Mouse (Mus musculus) left cerebral cortex, postnatal 14 days (tissue): ENCODE measurements around the gene Aldh1l1. TPM values are rescaled to one million over a fixed set of nuclear protein-coding genes. Genes with fewer than 3 reads are reported as not detected.
A peak's percentile ranks its signal among the peaks of the same experiment; 100 is the strongest.

Experiments
- DNase-seq, 2 experiments: peaks; one replicate each; pipeline ENCODE4 v3.0.0; 2021 to 2022; ENCODE audit warnings: low spot score in 2 of 2, mixed read lengths in 1 of 2
- intact Hi-C: fragments of 180-260 bp; cut with DNase I; formaldehyde crosslinking; loops from one replicate; pipeline ENCODE4 v1.15.1; 2025
- total RNA-seq, 2 experiments: library from RNA; stranded (reverse); gene quantifications; 2 replicates each; pipeline ENCODE4 v1.2.3; 2021

Aldh1l1 gene
- total RNA-seq, 2 experiments from 2014 or later = 61.4 to 65.8 TPM

DNA sequence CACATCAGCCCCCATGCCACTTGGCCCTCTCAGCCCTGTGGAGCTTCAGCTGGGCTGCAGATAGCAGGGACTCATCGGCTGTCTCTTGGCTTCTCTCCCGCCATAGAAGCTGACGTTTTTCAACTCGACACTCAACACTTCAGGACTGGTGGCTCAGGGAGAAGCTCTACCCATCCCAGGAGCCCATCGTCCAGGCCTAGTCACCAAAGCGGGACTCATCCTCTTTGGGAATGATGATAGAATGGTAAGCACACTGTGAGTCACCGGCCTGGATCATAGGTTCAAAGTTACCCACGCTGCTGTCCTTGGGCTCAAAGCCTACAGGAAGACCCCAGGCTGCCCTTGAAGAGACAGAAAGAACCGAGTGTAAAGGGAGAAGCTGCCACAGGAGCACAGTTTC, 78.0 kb downstream of the Aldh1l1 start:
- DNase-seq = no peak
- intact Hi-C loops = no loop called here

DNA sequence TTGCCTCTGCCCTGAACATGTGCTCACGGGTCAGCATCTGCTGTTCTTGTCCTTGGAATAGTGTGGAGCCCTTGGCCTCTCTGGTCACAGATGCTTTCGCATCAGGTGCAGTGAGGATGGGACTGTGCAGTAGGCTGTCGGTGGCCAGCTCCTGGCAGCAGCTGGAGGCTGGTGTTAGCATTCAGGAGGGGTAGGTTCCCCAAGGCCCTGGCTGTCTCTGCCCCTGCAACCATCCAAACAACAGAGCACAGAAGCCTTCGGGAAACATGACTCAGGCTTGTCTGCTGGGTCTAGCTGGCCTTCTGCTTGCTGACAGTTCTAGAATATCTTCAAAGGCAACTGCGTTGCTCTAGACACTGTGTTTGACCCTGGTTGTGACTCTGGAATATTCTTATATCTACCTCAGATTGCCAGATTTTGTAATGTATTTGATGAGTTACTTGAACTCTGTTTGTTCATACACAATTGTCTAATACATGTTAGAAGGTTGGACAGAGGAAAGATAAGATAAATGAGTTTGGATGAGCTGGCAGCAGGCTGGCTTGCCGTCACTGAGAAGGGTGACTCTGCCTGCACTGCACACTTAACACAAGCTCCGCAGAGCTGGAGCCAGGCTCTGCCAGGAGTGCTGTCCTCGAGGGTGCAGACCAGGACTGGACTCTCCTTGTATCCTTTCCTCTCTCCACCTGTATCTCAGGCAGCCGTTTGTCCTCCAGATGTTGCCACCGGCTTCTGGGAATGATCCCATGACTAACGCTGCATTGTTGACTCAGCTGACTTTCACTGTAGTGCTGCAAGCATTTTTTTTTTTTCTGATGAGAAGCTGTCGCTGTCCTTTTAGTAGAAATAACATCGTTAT, 79.4 kb downstream of the Aldh1l1 start:
- intact Hi-C loops = no loop called here
- DNase-seq = no peak

DNA sequence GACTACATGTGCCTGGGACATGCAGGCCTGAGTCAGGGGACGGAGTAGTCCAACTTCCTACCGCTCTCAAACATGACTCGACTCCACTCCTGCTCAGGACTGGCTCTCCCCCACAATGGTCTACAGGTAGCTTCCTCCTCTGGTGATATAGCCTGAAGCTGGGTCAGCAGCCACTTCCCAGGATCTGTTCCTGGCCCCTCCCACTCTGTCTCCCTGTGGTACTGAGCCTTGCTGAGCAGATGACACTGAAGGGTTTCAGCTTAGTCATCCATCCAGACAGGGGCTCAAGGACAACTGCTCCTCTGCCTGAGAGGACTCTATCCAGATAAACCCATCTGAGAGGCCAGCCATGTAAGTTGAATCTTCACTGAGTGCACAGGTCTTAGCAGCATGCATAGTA, 81.3 kb downstream of the Aldh1l1 start:
- intact Hi-C loops = no loop called here
- DNase-seq = no peak

DNA sequence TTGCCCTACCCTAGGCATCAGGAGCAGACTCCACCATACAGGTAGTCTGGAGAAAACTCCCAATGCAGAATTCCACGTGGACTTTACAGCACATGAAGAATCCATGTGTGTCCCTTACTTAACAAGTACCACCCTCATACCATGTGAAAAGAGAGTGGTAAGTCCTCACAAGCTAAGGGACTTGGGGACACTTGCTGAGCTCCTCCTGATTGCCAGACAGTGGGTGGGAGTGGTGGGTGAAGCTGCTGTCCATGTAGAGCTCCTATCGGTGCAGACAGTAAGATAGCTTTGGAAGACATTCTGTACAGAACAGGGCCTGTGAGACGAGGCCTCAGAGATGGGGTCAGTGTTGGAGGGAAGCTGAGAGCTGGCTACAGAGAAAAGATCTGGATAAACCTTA, 81.7 kb downstream of the Aldh1l1 start:
- intact Hi-C loops = no loop called here
- DNase-seq = peak in 1 of 2 experiments; percentile 78

DNA sequence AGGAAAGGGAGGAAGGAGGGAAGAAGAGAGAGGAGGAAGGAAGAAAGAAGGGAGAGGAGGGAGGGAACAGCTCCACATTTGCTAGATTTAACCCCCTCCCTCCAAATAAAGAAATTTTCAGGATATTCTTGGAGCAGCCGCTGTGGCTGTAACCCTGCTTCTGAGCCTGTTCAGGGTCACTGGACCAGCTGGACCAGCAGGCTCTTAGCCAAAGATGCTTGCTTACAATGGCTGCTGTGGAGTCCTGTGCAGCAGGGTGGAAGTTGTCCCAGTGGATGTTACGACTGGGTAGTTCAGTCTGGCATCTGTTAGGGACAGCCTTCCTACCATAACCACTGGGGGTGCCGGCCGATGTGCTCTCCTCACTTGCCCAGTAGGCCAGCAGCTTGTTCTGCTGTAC, 82.5 kb downstream of the Aldh1l1 start:
- intact Hi-C loops = no loop called here
- DNase-seq = no peak

DNA sequence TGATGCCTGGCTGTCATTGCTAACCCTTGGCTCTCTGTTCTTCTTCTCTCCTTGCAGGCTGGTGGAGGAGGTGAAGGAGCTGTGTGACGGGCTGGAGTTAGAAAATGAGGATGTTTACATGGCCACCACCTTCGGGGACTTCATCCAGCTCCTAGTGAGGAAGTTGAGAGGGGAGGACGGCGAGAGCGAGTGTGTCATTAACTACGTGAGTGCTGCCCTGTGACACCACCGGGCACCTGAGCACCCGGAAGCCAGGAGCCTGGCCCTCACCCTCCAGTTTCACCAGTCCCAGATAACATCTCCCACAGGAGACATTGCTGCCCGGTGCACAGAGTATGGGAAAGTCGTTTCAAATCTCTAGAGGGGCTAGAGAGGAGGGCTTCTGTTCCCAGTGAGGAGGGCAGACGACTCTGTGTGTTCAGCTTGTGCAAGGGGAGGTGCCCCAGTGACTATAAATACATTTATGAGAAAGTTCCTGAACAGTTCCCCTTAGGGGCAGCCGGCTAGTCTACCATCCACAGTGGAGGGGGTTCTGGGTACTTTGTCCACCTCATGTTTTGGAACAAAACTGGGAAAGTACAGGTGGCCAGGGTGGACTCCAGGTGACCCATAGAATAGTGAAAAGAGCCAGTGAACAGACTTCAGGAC, 83.6 kb downstream of the Aldh1l1 start:
- intact Hi-C loops = loop anchor here (10.0 kb wide), 2 partner anchors 135 to 895 kb away; no protein-coding TSS in a partner anchor
- no peak for DNase-seq

DNA sequence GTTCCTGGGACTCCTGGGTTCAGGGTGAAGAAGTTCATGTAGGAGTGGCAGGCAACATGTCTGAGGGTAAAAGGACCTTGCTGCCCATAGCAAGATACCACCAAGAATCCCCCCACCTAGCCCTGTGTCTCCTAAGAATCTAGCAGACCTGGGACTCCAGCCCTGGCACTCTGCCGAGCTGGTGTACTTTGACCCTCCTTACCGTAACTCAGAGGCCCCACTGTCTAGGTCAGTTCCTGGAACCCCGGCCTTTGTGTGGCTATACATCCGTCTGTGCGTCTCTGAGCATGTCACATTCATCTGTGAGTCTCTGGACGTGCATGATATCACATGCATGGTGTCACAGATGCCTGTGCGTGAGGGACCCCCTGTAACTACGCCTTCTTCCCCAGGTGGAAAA, 84.2 kb downstream of the Aldh1l1 start:
- DNase-seq = no peak
- intact Hi-C loops = loop anchor here (10.0 kb wide), 2 partner anchors 136 to 896 kb away; no protein-coding TSS in a partner anchor

DNA sequence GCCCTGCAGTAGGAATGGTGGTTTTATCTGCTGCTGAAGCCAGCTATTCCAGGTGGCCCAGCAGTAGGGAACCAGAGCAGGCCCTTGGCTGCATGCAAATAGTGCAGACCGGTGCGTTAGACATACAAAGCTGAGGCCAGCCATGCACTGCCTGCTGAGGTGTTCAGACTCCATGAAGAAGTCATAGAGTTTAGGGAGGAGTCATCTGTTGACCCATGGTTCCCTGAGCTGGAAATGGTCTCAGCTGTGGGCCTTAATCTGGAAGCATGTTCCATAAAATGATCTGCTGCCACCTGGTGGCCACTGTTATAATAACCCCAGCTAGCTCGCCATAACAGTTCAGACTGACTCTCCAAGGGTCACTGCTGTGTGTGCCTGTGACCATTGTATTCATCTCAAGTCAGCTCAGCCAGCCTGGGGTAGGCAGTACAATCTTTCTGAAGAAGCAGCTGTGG, 89.1 kb downstream of the Aldh1l1 start:
- intact Hi-C loops = loop anchor here (5.0 to 10.0 kb wide), 3 partner anchors 123 to 900 kb away; no protein-coding TSS in a partner anchor
- DNase-seq = peak; percentile 86

DNA sequence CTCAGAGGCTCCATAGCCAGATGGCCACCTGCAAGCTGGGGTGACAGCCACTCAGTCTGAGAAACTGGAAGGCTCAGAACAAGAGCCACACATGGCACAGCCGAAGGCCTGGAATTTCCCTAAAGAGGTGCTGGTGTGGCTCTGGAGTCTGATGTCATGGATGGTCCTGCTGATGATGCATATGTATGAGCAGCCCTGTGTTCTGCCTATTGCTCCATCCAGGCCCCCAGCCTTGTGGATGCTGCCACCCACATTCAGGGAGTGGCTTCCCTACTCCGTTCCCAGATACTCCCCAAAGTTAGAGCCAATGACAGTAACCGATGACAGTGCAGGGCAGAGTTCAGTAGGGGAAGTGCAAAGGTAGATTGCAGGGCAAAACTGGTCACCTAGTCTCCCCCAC, 91.9 kb downstream of the Aldh1l1 start:
- DNase-seq = no peak
- intact Hi-C loops = loop anchor here (5.0 to 10.0 kb wide), 3 partner anchors 126 to 903 kb away; no protein-coding TSS in a partner anchor

DNA sequence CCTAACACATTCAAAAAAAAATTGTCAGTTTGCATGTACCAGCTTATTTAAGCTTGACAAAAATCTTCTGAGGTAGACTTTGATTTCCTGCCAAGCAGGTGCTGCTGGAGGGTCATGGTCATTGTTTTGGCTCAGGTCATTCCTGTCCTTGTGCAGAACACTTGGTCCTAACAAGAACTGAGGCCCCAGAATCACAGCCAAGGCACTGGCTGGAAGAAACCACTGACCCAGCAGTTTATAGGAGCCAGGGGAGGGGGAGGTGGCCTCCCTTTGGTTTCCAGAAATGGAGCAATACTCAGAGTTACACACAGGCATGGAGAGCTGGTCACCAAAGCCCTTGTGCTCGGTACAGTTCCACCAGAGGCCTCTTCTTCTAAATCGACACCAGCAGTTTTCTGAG, 96.1 kb downstream of the Aldh1l1 start:
- no peak for DNase-seq
- intact Hi-C loops = no loop called here

DNA sequence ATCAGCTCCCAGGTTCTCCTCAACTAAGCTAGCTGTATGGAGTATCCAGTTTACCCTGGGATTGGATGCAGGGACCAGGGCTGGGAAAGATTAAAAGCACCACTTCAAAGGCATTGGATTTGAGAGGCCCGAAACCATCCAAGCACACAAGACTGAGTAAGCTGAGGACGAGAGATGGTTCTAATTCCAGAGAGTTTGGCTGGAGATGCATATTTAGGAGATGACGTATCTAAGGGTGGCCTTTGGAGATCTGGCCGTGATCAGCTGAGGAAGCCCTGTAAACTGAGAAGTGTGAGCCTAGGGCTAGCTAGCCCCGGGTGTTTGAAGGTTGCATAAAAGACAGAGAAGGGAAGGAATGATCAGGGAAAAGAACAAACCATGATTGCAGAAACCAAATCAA, 101.9 kb downstream of the Aldh1l1 start:
- no peak for DNase-seq
- intact Hi-C loops = no loop called here

DNA sequence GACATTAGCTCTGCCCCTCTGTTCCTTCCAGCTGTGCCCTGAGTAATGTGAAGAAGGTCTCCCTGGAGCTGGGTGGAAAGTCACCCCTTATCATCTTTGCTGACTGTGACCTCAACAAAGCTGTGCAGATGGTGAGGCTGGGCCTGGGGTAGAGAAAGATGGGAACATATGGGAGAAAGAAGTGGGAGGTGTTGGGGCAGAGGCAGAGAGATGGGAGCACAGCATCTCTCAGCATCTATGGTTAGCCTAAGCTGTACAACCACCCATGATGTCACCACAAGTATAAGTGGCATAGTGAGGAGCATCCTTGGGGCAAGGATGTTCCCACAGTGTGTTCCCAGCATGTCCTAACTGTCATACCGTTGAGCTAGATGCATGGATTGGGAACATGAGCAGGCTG, 104.5 kb downstream of the Aldh1l1 start:
- intact Hi-C loops = no loop called here
- DNase-seq = no peak

DNA sequence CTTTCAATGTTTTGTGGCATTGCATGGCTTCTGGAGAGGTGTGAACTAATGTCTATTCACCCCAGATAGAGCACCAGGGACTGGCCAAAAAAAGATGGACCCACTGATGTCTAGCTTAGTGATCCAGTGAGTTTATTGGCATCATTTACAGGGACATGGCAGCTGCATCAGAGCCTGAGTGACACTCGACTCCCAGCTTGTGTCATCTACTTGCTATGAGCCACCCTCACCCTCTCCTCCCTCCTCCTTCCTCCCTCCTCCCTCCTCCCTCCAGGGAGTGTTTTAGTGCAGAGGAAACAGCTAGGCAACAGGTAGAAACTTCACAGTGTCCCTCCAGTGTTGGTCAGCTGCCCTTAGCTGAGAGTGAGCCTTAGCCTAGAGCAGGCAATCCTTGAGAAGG, 108.7 kb downstream of the Aldh1l1 start:
- intact Hi-C loops = no loop called here
- no peak for DNase-seq

DNA sequence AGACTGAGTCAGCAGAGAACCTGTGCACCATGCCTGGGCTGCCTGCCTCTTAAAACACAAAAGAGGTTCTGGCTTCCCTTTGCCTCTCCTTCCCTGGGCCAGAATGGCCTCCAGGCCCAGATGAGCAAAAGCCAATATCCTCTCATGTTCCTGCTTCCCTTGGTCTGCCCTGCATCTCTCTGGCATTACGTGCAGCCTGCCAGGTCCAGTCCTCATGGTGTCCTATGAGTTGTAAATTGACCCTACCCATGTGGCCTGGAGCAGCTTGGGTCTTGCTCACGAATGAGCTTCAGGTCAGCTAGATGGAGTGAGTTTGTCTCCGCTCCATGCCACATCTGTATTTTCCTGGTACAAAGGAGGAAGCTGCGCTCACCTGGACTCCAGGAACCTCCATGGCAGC, 110.8 kb downstream of the Aldh1l1 start:
- DNase-seq = no peak
- intact Hi-C loops = no loop called here

DNA sequence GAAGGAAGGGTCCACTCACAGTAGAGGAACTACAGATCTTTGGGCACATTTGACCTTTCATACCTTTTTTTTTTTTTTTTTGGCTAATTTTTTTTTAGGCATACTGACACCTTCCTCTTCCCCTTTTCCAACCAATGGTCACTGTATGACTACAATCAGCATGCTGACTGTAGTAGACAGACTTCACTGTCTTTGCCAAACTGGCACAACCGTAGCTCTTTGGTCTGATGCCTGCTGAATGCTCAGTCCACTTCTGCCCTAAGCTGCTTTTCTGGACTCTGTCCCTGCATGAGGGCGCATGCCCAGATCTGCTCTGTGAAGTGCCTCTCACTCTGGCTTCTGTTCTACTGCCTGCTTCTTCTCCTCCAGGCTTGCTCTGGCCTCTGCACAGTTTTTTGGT, 111.4 kb downstream of the Aldh1l1 start:
- no peak for DNase-seq

DNA sequence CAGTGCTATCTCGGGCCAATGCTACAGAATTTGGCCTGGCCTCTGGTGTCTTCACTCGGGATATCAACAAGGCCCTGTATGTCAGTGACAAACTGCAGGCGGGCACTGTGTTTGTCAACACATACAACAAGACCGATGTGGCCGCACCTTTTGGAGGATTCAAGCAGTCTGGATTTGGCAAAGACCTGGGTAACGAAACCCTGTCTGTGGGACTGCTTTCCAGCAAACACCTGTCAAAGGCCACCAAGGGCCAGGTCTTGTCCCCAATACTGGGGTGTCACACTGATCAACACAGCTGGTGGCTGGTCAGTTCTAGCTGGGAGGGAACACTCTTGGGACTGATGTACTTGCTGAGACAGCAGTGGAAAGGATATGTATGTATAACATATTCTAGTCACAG, 112.0 kb downstream of the Aldh1l1 start:
- intact Hi-C loops = no loop called here

More for the DNA sequence above, 111.4 kb downstream of the Aldh1l1 start:
- intact Hi-C loops = no loop called here

DNA sequence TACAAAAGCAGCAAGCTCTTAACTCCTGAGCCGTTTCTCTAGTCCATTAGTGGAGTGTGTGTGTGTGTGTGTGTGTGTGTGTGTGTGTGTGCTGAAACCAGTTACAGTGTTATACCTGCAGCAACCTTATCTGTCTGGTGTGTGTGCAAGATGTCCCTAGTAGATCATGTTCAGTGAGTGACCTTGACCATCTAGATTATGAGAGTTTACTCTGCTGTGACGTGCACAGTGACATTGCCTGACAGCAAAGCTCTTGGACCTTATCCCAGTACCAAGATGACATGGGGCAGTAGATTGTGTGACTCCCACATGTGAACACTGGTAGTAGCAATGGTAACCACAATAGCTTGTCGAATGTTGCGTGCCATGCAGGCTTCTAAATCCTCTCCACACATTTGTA, 114.1 kb downstream of the Aldh1l1 start:
- no peak for DNase-seq
- intact Hi-C loops = no loop called here

More for the DNA sequence above, 112.0 kb downstream of the Aldh1l1 start:
- no peak for DNase-seq

DNA sequence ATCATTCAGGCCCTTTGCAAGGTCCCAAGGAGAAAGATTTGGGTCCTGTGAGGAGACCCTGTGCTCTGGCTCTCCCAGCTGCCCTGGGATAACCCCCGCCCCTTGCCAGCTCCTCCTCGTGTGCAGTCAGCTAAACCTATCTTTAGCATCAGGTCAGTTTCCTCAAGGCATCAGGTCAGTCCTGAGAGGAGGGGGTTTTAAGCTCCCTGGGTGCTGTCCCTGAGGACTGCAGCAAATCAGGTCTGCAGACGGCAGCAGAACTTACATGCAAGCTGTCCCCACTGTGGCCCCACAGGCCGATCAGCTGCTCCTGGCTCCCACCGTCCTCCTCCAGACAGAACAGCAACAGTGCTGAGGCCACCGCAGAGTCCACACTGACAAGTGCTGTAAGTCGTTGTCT, 115.5 kb downstream of the Aldh1l1 start:
- intact Hi-C loops = no loop called here
- DNase-seq = no peak

DNA sequence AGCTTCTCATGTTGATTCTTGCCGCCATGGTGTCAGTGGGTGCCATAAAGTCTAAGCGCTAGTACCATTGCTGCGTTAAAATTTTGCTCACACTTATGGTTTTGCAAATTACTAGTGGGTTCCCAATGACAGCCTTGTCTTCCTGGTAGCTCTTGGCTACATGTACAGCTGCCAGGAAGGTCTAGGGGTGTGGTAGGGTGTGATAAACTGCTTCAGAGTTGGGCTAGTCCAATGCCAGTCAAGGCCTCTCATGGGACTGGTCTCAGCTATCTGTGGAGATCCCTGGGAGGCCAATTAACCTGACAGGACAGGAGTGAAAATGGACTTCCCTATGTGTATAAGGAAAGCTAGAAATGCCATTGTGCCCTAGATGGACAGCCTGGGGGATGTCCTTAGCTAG, 116.1 kb downstream of the Aldh1l1 start:
- intact Hi-C loops = no loop called here
- no peak for DNase-seq

DNA sequence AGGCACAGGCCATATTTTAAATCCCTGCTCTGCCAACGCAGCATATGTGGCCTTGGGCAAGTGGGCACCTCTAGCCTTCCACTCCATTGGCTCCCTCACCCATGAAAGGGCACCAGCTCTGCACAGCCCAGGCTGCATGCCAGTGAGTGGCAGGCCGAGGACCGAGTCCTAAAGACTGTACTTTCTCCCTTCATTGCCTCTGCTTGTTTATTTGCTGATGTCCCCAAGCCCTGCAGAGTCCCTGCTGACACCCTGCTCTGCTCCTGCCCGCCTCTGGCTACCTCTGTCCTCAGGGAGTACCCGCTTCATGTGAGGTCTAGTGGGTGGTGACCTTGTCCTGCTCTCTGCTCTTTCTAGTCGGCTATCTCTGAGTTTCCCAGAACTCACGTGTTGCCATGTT, 116.9 kb downstream of the Aldh1l1 start:
- intact Hi-C loops = no loop called here
- no peak for DNase-seq

DNA sequence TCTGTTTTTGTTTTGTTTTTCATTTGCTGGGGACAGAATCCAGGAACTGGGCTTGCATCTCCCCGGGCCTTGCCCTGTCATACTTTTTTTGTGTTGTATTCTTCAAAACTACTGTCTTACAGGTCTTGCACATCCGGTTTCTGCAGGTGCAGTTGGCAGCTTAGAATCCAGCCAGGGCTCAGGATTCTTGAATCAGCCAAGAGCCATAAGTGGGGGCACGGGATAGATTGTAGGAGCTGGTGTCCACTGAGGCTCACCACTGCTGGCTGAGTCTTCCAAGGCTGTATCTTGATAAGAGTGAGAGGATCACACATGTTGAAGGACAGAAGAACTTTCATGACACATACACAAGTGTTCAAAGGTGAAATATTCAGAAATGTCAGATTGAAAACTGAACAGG, 117.9 kb downstream of the Aldh1l1 start:
- no peak for DNase-seq
- intact Hi-C loops = no loop called here
